Mouse (Mus musculus) hindbrain, postnatal 0 days (tissue): ENCODE measurements around the gene Ptprk. TPM values are rescaled to one million over a fixed set of nuclear protein-coding genes. Genes with fewer than 3 reads are reported as not detected.
A peak's percentile ranks its signal among the peaks of the same experiment; 100 is the strongest.

Source experiments
- ATAC-seq: fragments of 200-750 bp; cut with Nextera tagmentation; 2 replicates; pipeline ENCODE4 v1.8.0; 2017; ENCODE audit warnings: mild to moderate bottlenecking, moderate TSS enrichment, moderate library complexity
- DNase-seq: peaks from one replicate; pipeline ENCODE4 v3.0.0-alpha.2; 2015; ENCODE audit warnings: low spot score
- H3K27ac ChIP-seq: fragments of 300-500 bp; sonication (generic); 2 replicates; pipeline ENCODE4 v1.5.1; 2014; ENCODE audit warnings: mild to moderate bottlenecking
- H3K27me3 ChIP-seq: fragments of 300-500 bp; sonication (generic); 2 replicates; pipeline ENCODE4 v1.6.1; 2014; ENCODE audit warnings: low read length, mixed read lengths; ENCODE audit not compliant: insufficient read depth
- H3K36me3 ChIP-seq: fragments of 300-500 bp; sonication (generic); 2 replicates; pipeline ENCODE4 v1.6.1; 2014; ENCODE audit warnings: low read length, mixed read lengths; ENCODE audit not compliant: insufficient read depth
- H3K4me1 ChIP-seq: fragments of 300-500 bp; sonication (generic); 2 replicates; pipeline ENCODE4 v1.6.1; 2014; ENCODE audit warnings: antibody characterized with exemption, low read length, mixed read lengths; ENCODE audit not compliant: insufficient read depth
- H3K4me2 ChIP-seq: fragments of 300-500 bp; sonication (generic); 2 replicates; pipeline ENCODE4 v1.6.1; 2014; ENCODE audit warnings: low read depth, mild to moderate bottlenecking, low read length, moderate library complexity, mixed read lengths
- H3K4me3 ChIP-seq: fragments of 300-500 bp; sonication (generic); 2 replicates; pipeline ENCODE4 v1.5.1; 2014; ENCODE audit warnings: low read length
- H3K9ac ChIP-seq: fragments of 300-500 bp; sonication (generic); replicated peaks from 2 replicates; pipeline ENCODE4 v1.6.1; 2014; ENCODE audit warnings: mild to moderate bottlenecking, low read length, moderate library complexity, mixed read lengths
- H3K9me3 ChIP-seq: fragments of 300-500 bp; sonication (generic); 2 replicates; pipeline ENCODE4 v1.6.1; 2016; ENCODE audit warnings: low read length, mixed read lengths
- CTCF ChIP-seq: IDR thresholded peaks from 2 replicates; pipeline ENCODE4 v1.5.1; 2016; ENCODE audit warnings: antibody characterized with exemption, control low read depth, low read depth
- WGBS: fragments of 180-500 bp; shearing (Covaris S2); extraction: QIAGEN DNeasy Blood & Tissue Kit; methylation state at CpG from one replicate; pipeline ENCODE4 v1.1.7; 2014; 5-methylcytosine and 5-hydroxymethylcytosine counted together
- polyA plus RNA-seq: library from polyadenylated mRNA; unstranded; fragments of >200 nt; fragmentation: Nextera tagmentation; extraction: Ambion mirVana; gene quantifications from 2 replicates; pipeline ENCODE4 v1.2.1, GENCODE M21; 2015
- total RNA-seq: library from RNA; depleted of rRNA; stranded (reverse); fragments of >200 nt; gene quantifications from 2 replicates; pipeline ENCODE4 v1.2.3, GENCODE M21; 2014

Gene Ptprk
- total and polyA plus RNA-seq, 2 experiments from 2014 or later: 23.5 to 49.5 TPM

GRCm38 (mm10) chr10:28193630-28194029 is 119.0 kb downstream of the Ptprk start:
- H3K9ac ChIP-seq: no peak overlapping the region
- H3K4me2 ChIP-seq: no peak overlapping the region
- DNase-seq: no peak
- H3K27me3 ChIP-seq: no peaks in the 10 kb centered on the region
- no peaks in the 10 kb centered on the region for H3K9me3 ChIP-seq
- TF ChIP-seq CTCF: no peak
- no peak overlapping the region for H3K4me3 ChIP-seq
- ATAC-seq: no peak
- no peaks in the 10 kb centered on the region for H3K4me1 ChIP-seq
- H3K27ac ChIP-seq: no peak overlapping the region
- 78% methylated on average over 5 of the region's 5 CpGs for WGBS
- H3K36me3 ChIP-seq: no peaks in the 10 kb centered on the region

GRCm38 (mm10) chr10:28200609-28201008 is 126.0 kb downstream of the Ptprk start:
- H3K4me3 ChIP-seq: no peak overlapping the region
- H3K9ac ChIP-seq: no peak overlapping the region
- no peaks in the 10 kb centered on the region for H3K27me3 ChIP-seq
- H3K4me1 ChIP-seq: no peaks in the 10 kb centered on the region
- no peaks in the 10 kb centered on the region for H3K9me3 ChIP-seq
- no peak overlapping the region for H3K27ac ChIP-seq
- no peak for ATAC-seq
- no peaks in the 10 kb centered on the region for H3K36me3 ChIP-seq
- no peak overlapping the region for H3K4me2 ChIP-seq
- DNase-seq: no peak
- no peak for TF ChIP-seq CTCF
- 79% methylated on average over 3 of the region's 3 CpGs for WGBS

- no peaks in the 10 kb centered on the region for H3K9me3 ChIP-seq
- no peak overlapping the region for H3K4me3 ChIP-seq
- no peak for TF ChIP-seq CTCF
- H3K36me3 ChIP-seq: no peaks in the 10 kb centered on the region
- no peaks in the 10 kb centered on the region for H3K27me3 ChIP-seq
- no peak overlapping the region for H3K9ac ChIP-seq
- DNase-seq (no peak), ATAC-seq (no peak)
- H3K27ac ChIP-seq: no peak overlapping the region
- H3K4me1 ChIP-seq: no peaks in the 10 kb centered on the region
- H3K4me2 ChIP-seq: no peak overlapping the region
Observed at GRCm38 (mm10) chr10:28209394-28209793, 134.8 kb downstream of the Ptprk start.

GRCm38 (mm10) chr10:28212083-28212482 is 137.5 kb downstream of the Ptprk start:
- Histone ChIP-seq H3K27ac (no peak overlapping the region), H3K9ac (no peak overlapping the region), H3K36me3 (no peaks in the 10 kb centered on the region), H3K4me1 (no peaks in the 10 kb centered on the region), H3K4me2 (no peak overlapping the region), H3K4me3 (no peak overlapping the region), H3K9me3 (no peaks in the 10 kb centered on the region), H3K27me3 (no peaks in the 10 kb centered on the region)
- no peak for TF ChIP-seq CTCF
- no peak for ATAC-seq
- 94% methylated on average over 1 of the region's 1 CpGs for WGBS
- DNase-seq: no peak

GRCm38 (mm10) chr10:28215153-28215552 is 140.5 kb downstream of the Ptprk start:
- Histone ChIP-seq H3K36me3 (no peaks in the 10 kb centered on the region), H3K27me3 (no peaks in the 10 kb centered on the region), H3K9ac (no peak overlapping the region), H3K9me3 (no peaks in the 10 kb centered on the region), H3K4me3 (no peak overlapping the region), H3K27ac (no peak overlapping the region), H3K4me2 (no peak overlapping the region), H3K4me1 (no peaks in the 10 kb centered on the region)
- ATAC-seq (0 out of 2 replicates have a peak, but pooled peaks have one; percentile 58), DNase-seq (peak; percentile 20)
- TF ChIP-seq CTCF: no peak
- 73% methylated on average over 6 of the region's 6 CpGs for WGBS

- 58% methylated on average over 6 of the region's 6 CpGs for WGBS
Observed at GRCm38 (mm10) chr10:28223602-28224001, 149.0 kb downstream of the Ptprk start.

GRCm38 (mm10) chr10:28224376-28224775 is 149.8 kb downstream of the Ptprk start:
- Histone ChIP-seq H3K27ac (no peak overlapping the region), H3K9me3 (no peaks in the 10 kb centered on the region), H3K27me3 (no peaks in the 10 kb centered on the region), H3K4me2 (no peak overlapping the region), H3K36me3 (no peaks in the 10 kb centered on the region), H3K9ac (no peak overlapping the region), H3K4me1 (peaks cover 5% of the 10 kb centered on the region; the same call in 1 of the 2 replicates), H3K4me3 (no peak overlapping the region)
- ATAC-seq: no peak
- peak; percentile 15 for DNase-seq
- WGBS: 55% methylated on average over 1 of the region's 1 CpGs
- no peak for TF ChIP-seq CTCF

More at GRCm38 (mm10) chr10:28223602-28224001, 149.0 kb downstream of the Ptprk start:
- no peak overlapping the region for H3K4me3 ChIP-seq
- peak; percentile 24 for DNase-seq
- H3K9ac ChIP-seq: no peak overlapping the region
- H3K4me2 ChIP-seq: no peak overlapping the region
- no peaks in the 10 kb centered on the region for H3K9me3 ChIP-seq
- 0 out of 2 replicates have a peak, but pooled peaks have one; percentile 38 for ATAC-seq
- peaks cover 5% of the 10 kb centered on the region; the same call in 1 of the 2 replicates for H3K4me1 ChIP-seq
- no peak for TF ChIP-seq CTCF
- no peaks in the 10 kb centered on the region for H3K27me3 ChIP-seq
- no peaks in the 10 kb centered on the region for H3K36me3 ChIP-seq
- no peak overlapping the region for H3K27ac ChIP-seq
